Mouse (Mus musculus): Measurements from ENCODE around the gene Auts2. TPM values are rescaled to one million over a fixed set of nuclear protein-coding genes. Genes with fewer than 3 reads are reported as not detected.

The Auts2 gene
- polyA plus RNA-seq, 1 experiment from 2014 or later = 27.3 TPM

GRCm38 (mm10) chr5:132437478-132437877, 105.7 kb downstream of the Auts2 start:
- WGBS = 73% methylated on average over 8 of the region's 8 CpGs
- Histone ChIP-seq H3K9me3 (ENCODE audit: low read depth, low read length) (no peaks in the 10 kb centered on the region), H3K9ac (no peak overlapping the region), H3K27ac (ENCODE audit: low read depth) (no peak overlapping the region; the same call in 1 of the 2 replicates), H3K4me3 (ENCODE audit: low read depth, low read length) (no peak overlapping the region), H3K27me3 (ENCODE audit: insufficient read depth, low read length) (no peaks in the 10 kb centered on the region), H3K4me1 (ENCODE audit: insufficient read depth) (peaks cover 19% of the 10 kb centered on the region), H3K36me3 (ENCODE audit: insufficient read depth) (no peaks in the 10 kb centered on the region), H3K4me2 (no peak overlapping the region)
- TF ChIP-seq CTCF (IDR thresholded peaks at IDR 0.05; ENCODE audit: low read depth) = no peak
- DNase-seq (no peak), ATAC-seq (ENCODE audit: insufficient read depth) (no peak)

- no peak overlapping the region for H3K4me2 ChIP-seq
- no peaks in the 10 kb centered on the region for H3K27me3 ChIP-seq (ENCODE audit: insufficient read depth, low read length)
- H3K4me3 ChIP-seq (ENCODE audit: low read depth, low read length) = no peak overlapping the region
- no peaks in the 10 kb centered on the region for H3K9me3 ChIP-seq (ENCODE audit: low read depth, low read length)
- no peak overlapping the region for H3K27ac ChIP-seq (ENCODE audit: low read depth)
- DNase-seq (peak; percentile 94), ATAC-seq (ENCODE audit: insufficient read depth) (peak; percentile 69; the same call in 1 of the 2 replicates)
- no peaks in the 10 kb centered on the region for H3K36me3 ChIP-seq (ENCODE audit: insufficient read depth)
- H3K9ac ChIP-seq = no peak overlapping the region
- peaks cover 19% of the 10 kb centered on the region for H3K4me1 ChIP-seq (ENCODE audit: insufficient read depth)
- TF ChIP-seq CTCF (IDR thresholded peaks at IDR 0.05; ENCODE audit: low read depth) = no peak
- WGBS = 15% methylated on average over 1 of the region's 1 CpGs
These were observed 106.2 kb downstream of the Auts2 start for GRCm38 (mm10) chr5:132436901-132437300.

DNA sequence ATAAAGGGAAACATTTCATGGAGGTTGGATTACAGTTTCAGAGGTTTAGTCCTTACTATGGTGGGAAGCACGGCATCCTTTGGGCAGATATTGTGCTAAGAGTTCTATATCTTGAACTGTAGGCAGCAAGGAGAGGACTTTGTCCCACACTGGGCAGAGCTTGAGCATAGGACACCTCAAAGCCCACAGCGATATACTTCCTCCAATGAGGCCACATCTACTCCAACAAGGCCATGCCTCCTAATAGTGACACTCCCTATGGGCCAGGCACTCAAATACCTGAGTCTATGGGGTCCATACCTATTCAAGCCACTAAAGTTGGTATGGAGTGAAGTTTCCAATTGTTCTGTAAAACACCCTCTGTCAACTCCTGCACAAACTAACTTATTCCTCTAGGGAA, 106.7 kb downstream of the Auts2 start:
- no peak overlapping the region for H3K9ac ChIP-seq
- no peak overlapping the region for H3K4me3 ChIP-seq (ENCODE audit: low read depth, low read length)
- WGBS = 94% methylated on average over 2 of the region's 2 CpGs
- no peak overlapping the region for H3K27ac ChIP-seq (ENCODE audit: low read depth)
- DNase-seq (no peak), ATAC-seq (ENCODE audit: insufficient read depth) (peak; percentile 4; the same call in 1 of the 2 replicates)
- peaks cover 19% of the 10 kb centered on the region for H3K4me1 ChIP-seq (ENCODE audit: insufficient read depth)
- TF ChIP-seq CTCF (IDR thresholded peaks at IDR 0.05; ENCODE audit: low read depth) = no peak
- H3K4me2 ChIP-seq = no peak overlapping the region
- no peaks in the 10 kb centered on the region for H3K27me3 ChIP-seq (ENCODE audit: insufficient read depth, low read length)
- no peaks in the 10 kb centered on the region for H3K36me3 ChIP-seq (ENCODE audit: insufficient read depth)
- H3K9me3 ChIP-seq (ENCODE audit: low read depth, low read length) = no peaks in the 10 kb centered on the region

DNA sequence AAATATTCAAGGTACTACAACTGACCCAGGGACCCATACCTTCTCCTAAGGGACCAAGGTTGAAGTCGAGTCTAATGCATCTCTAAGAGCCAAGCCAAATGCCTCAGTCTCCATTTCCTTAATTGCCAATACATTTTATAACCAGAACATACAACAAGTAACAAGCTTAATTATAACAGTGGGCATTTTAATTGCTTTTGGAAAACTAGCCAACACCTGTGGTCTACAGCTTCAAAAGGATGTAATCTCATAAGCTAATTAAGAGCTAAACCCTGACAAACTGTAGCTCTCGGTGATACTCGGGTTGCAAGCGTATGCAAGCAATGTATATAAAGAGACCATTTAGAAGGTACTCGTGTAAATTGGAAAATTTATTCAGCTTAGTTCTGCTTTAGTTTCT, 107.7 kb downstream of the Auts2 start:
- no peak overlapping the region for H3K9ac ChIP-seq
- ATAC-seq (ENCODE audit: insufficient read depth) (no peak), DNase-seq (no peak)
- H3K4me2 ChIP-seq = no peak overlapping the region
- no peak overlapping the region for H3K4me3 ChIP-seq (ENCODE audit: low read depth, low read length)
- TF ChIP-seq CTCF (IDR thresholded peaks at IDR 0.05; ENCODE audit: low read depth) = no peak
- peaks cover 19% of the 10 kb centered on the region for H3K4me1 ChIP-seq (ENCODE audit: insufficient read depth)
- 82% methylated on average over 5 of the region's 5 CpGs for WGBS
- H3K27ac ChIP-seq (ENCODE audit: low read depth) = no peak overlapping the region
- H3K9me3 ChIP-seq (ENCODE audit: low read depth, low read length) = no peaks in the 10 kb centered on the region
- no peaks in the 10 kb centered on the region for H3K36me3 ChIP-seq (ENCODE audit: insufficient read depth)
- no peaks in the 10 kb centered on the region for H3K27me3 ChIP-seq (ENCODE audit: insufficient read depth, low read length)

GRCm38 (mm10) chr5:132433377-132434115, 109.6 kb downstream of the Auts2 start:
- Histone ChIP-seq H3K36me3 (ENCODE audit: insufficient read depth) (no peaks in the 10 kb centered on the region), H3K9me3 (ENCODE audit: low read depth, low read length) (no peaks in the 10 kb centered on the region), H3K27ac (ENCODE audit: low read depth) (no peak overlapping the region), H3K4me3 (ENCODE audit: low read depth, low read length) (no peak overlapping the region), H3K27me3 (ENCODE audit: insufficient read depth, low read length) (no peaks in the 10 kb centered on the region), H3K4me1 (ENCODE audit: insufficient read depth) (peaks cover 16% of the 10 kb centered on the region), H3K4me2 (no peak overlapping the region), H3K9ac (no peak overlapping the region)
- no peak for TF ChIP-seq CTCF (IDR thresholded peaks at IDR 0.05; ENCODE audit: low read depth)
- no peak for DNase-seq
- WGBS = 73% methylated on average over 6 of the region's 6 CpGs
- ATAC-seq (ENCODE audit: insufficient read depth) = no peak

DNA sequence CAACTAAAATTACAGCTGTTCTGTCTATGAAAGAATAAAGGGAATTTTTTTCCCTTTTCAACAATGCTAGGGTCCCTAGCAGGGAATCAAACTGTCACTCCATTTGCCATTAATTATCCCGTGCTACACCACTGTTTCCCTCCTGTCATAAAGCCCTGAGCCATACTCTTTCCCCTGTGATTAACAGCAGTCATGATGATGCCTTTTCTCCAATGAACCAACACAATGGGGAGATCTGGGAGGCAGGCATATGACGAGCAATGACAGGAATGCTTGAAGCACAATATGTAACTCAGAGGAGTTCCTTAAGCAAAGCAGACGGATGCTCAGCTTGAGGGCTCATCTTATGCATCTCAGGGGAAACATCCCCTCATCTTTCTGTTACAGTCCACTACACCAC, 113.8 kb downstream of the Auts2 start:
- Histone ChIP-seq H3K36me3 (ENCODE audit: insufficient read depth) (no peaks in the 10 kb centered on the region), H3K9ac (no peak overlapping the region), H3K9me3 (ENCODE audit: low read depth, low read length) (no peaks in the 10 kb centered on the region), H3K27ac (ENCODE audit: low read depth) (no peak overlapping the region), H3K27me3 (ENCODE audit: insufficient read depth, low read length) (no peaks in the 10 kb centered on the region), H3K4me3 (ENCODE audit: low read depth, low read length) (no peak overlapping the region), H3K4me2 (no peak overlapping the region), H3K4me1 (ENCODE audit: insufficient read depth) (no peaks in the 10 kb centered on the region)
- DNase-seq (no peak), ATAC-seq (ENCODE audit: insufficient read depth) (no peak)
- WGBS = 69% methylated on average over 3 of the region's 3 CpGs
- no peak for TF ChIP-seq CTCF (IDR thresholded peaks at IDR 0.05; ENCODE audit: low read depth)

GRCm38 (mm10) chr5:132426342-132426741, 116.8 kb downstream of the Auts2 start:
- H3K9me3 ChIP-seq (ENCODE audit: low read depth, low read length) = no peaks in the 10 kb centered on the region
- TF ChIP-seq CTCF (IDR thresholded peaks at IDR 0.05; ENCODE audit: low read depth) = no peak
- H3K27ac ChIP-seq (ENCODE audit: low read depth) = no peak overlapping the region
- ATAC-seq (ENCODE audit: insufficient read depth) = no peak
- H3K27me3 ChIP-seq (ENCODE audit: insufficient read depth, low read length) = no peaks in the 10 kb centered on the region
- 84% methylated on average over 3 of the region's 3 CpGs for WGBS
- H3K4me1 ChIP-seq (ENCODE audit: insufficient read depth) = no peaks in the 10 kb centered on the region
- no peaks in the 10 kb centered on the region for H3K36me3 ChIP-seq (ENCODE audit: insufficient read depth)
- no peak overlapping the region for H3K4me2 ChIP-seq
- no peak for DNase-seq
- H3K4me3 ChIP-seq (ENCODE audit: low read depth, low read length) = no peak overlapping the region
- no peak overlapping the region for H3K9ac ChIP-seq
